Mouse (Mus musculus) retina, postnatal 1 day (tissue): ENCODE results near the gene Abi3bp.

ENCODE experiments used
- DNase-seq: peaks from one replicate; pipeline ENCODE4 v3.0.0-alpha.2; 2012

Abi3bp gene

GRCm38 (mm10) chr16:56690715-56691114 is 213.0 kb downstream of the Abi3bp start:
- DNase-seq = no peak

DNA sequence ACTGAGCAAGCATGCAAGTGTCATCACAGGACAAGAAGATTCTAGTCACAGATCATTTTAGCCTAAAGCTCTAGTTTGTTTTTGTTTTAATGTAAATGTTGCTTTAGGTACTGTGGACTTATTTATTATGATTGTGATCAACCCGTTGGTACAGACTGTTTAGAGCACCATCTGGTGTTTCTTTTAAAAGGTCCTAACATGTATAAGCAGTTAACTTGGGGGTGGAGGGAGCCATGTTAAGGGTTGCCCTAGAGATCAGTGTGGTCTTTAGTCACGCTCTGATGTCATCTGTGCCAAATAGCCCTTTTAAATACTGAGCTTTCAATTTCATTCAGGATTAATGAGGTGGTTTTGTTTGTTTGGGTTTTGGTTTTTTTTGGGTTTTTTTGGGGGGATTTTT is 218.8 kb downstream of the Abi3bp start:
- no peak for DNase-seq

- no peak for DNase-seq
These were observed 223.2 kb downstream of the Abi3bp start for GRCm38 (mm10) chr16:56700898-56701297.

GRCm38 (mm10) chr16:56705731-56706130 is 228.1 kb downstream of the Abi3bp start:
- no peak for DNase-seq

GRCm38 (mm10) chr16:56710071-56710470 is 232.4 kb downstream of the Abi3bp start:
- no peak for DNase-seq

GRCm38 (mm10) chr16:56715608-56716007 is 237.9 kb downstream of the Abi3bp start:
- no peak for DNase-seq

DNA sequence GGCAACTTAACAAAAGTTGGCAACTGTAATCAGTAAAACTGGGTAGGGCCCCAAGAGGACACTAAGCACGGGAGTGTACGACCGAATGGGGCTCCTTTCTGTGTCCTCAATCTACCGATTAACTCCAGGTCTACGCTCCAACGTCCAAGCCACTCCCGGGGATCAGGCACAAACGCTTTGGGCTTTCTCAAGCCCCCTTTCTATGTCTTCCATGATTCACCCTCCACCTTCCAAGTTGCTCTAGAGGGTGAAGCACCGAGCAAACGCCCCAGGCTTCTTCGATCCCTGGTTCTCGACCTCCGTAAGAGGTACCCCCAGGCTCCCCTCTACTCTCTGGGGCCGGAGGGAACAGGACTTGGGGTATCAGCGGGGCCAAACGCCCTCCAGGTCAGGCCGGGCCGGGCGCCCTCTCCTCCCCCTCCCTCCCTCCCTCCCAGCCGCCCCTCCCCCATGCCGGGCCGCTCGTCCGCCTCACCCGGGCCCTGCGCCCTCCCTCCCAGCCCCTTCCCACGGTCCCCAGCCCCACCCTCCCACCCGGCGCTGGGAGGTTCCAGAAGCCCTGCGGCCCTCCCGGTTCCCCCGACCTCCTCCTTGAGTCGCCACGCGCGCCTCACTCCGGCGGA is 239.0 kb downstream of the Abi3bp start:
- DNase-seq = no peak

GRCm38 (mm10) chr16:56717224-56718200 is 239.8 kb downstream of the Abi3bp start, which contains the start of gene Tfg:
Gene Tfg (minus strand): TSS chr16:56717450.
- peak; percentile 100 for DNase-seq

DNA sequence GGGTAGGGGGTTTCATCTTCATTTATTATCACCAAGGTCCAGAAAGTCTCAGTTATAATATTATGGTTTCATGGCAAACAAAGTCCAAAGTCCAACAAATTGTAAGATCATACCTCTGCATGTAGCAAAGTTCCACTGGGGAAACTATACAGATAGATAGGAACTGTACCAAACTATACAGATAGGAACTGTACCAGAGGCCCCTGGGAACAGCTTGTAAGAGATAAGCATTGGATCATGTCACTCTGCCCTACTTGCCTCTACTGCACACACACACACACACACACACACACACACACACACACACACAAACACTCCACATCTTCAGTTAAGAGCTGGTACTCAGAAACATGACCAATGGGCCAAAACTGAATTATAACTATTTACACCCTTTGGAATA is 241.4 kb downstream of the Abi3bp start:
- no peak for DNase-seq

- DNase-seq = no peak
These were observed 244.7 kb downstream of the Abi3bp start for GRCm38 (mm10) chr16:56722357-56722756.

DNA sequence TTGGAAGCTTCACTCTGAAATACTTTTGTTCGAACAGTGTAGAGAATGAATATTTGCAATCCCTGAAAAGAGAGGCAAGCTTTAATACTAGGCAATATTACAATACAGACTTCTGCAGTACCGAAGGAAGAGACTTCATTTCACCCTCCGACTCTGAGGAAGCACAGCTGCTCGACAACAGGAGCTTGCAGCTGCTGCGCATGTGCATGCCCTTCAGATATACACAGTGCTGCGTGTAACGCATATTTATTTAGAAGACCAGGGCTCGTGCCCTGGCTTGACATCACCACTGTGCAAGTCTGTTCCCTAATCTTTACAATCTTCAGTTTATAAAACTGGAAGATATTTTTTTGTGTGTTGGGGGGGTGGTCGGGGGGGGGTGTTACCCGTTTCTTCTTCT is 247.2 kb downstream of the Abi3bp start:
- DNase-seq = no peak

DNA sequence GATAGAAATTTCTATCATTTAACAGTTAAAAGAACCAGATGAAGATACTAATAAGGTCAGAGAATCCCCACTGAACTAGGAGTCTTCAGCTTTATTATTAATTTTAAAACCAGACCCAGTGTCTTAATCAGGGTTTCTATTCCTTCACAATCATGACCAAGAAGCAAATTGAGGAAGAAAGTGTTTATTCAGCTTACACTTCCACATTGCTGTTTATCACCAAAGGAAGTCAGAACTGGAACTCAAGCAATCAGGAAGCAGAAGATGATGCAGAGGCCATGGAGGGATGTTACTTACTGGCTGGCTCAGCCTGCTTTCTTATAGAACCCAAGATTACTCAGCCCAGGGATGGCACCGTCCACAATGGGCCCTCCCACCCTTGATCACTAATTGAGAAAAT is 251.4 kb downstream of the Abi3bp start:
- no peak for DNase-seq
